Mouse (Mus musculus): Measurements from ENCODE around the gene Vps25.

DNA sequence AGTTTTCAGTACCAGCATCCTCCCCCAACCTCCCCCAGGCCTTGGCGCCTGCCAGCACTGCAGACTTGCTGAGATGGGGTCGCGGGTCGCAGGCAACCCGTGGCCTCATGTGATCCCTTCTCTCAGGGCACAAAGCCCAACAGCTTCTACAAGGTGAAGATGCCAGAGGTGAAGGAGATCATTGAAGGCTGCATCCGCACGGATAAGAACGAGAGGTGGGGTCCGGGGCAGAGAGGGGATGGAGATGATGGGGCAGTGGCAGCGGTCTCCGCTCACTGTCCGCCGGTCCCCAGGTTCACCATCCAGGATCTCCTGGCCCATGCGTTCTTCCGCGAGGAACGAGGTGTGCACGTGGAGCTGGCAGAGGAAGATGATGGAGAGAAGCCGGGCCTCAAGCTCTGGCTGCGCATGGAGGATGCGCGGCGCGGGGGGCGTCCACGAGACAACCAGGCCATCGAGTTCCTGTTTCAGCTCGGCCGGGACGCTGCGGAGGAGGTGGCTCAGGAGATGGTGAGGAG, 11.5 kb downstream of the Vps25 start:
- no peak for TF ChIP-seq CTCF (IDR thresholded peaks at IDR 0.05; ENCODE audit: extremely low read depth, insufficient read depth, low read length)
- no peak for TF ChIP-seq POLR2A (IDR thresholded peaks at IDR 0.05; ENCODE audit: extremely low read depth, insufficient read depth, low read length)
